Mouse (Mus musculus): ENCODE measurements around the gene Il1rapl1. TPM values are rescaled to one million over a fixed set of nuclear protein-coding genes. Genes with fewer than 3 reads are reported as not detected.
A peak's percentile ranks its signal among the peaks of the same experiment; 100 is the strongest.

The Il1rapl1 gene
- polyA plus RNA-seq, 1 experiment from 2014 or later: 0.18 TPM

DNA sequence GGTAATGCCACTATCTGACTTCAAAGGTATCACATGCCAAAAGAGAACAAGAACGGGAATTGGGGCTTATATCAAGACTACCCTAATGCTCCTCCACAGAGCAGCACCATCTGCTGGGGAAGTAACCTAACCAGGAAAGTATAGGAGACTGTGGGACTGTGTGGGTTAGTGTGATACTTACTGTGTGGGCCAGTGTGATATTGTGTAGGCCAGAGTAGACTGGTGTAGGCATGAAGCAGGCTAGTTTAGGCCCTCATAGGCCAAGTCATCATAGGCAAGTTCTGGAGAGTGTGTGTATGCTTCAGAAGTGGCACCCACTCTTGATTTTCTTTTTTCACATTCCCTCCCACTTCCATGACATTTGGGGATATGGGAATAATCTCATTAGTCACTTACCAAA, 76.5 kb downstream of the Il1rapl1 start:
- H3K36me3 ChIP-seq (ENCODE audit: insufficient read depth): no peaks in the 10 kb centered on the region
- 42% methylated on average over 1 of the region's 1 CpGs for WGBS
- ATAC-seq (ENCODE audit: insufficient read depth): no peak
- no peaks in the 10 kb centered on the region for H3K9me3 ChIP-seq (ENCODE audit: low read depth, low read length)
- TF ChIP-seq CTCF (IDR thresholded peaks at IDR 0.05; ENCODE audit: low read depth): no peak
- no peak overlapping the region for H3K9ac ChIP-seq
- H3K27ac ChIP-seq (ENCODE audit: low read depth): no peak overlapping the region
- H3K4me3 ChIP-seq (ENCODE audit: low read depth, low read length): no peak overlapping the region
- no peak overlapping the region for H3K4me2 ChIP-seq
- no peak for DNase-seq
- H3K27me3 ChIP-seq (ENCODE audit: insufficient read depth, low read length): no peaks in the 10 kb centered on the region
- no peaks in the 10 kb centered on the region for H3K4me1 ChIP-seq (ENCODE audit: insufficient read depth)

- no peak overlapping the region for H3K27ac ChIP-seq (ENCODE audit: low read depth)
- H3K4me3 ChIP-seq (ENCODE audit: low read depth, low read length): no peak overlapping the region
- no peak overlapping the region for H3K4me2 ChIP-seq
- H3K4me1 ChIP-seq (ENCODE audit: insufficient read depth): no peaks in the 10 kb centered on the region
- no peaks in the 10 kb centered on the region for H3K27me3 ChIP-seq (ENCODE audit: insufficient read depth, low read length)
- H3K36me3 ChIP-seq (ENCODE audit: insufficient read depth): no peaks in the 10 kb centered on the region
- no peaks in the 10 kb centered on the region for H3K9me3 ChIP-seq (ENCODE audit: low read depth, low read length)
- no peak overlapping the region for H3K9ac ChIP-seq
- WGBS: 61% methylated on average over 1 of the region's 1 CpGs
- no peak for TF ChIP-seq CTCF (IDR thresholded peaks at IDR 0.05; ENCODE audit: low read depth)
- ATAC-seq (ENCODE audit: insufficient read depth) (no peak), DNase-seq (no peak)
Measured at GRCm38 (mm10) chrX:87897172-87897571, 218.3 kb downstream of the Il1rapl1 start.

- H3K4me2 ChIP-seq: no peak overlapping the region
- no peak overlapping the region for H3K4me3 ChIP-seq (ENCODE audit: low read depth, low read length)
- H3K36me3 ChIP-seq (ENCODE audit: insufficient read depth): no peaks in the 10 kb centered on the region
Measured at GRCm38 (mm10) chrX:87891916-87892315, 223.5 kb downstream of the Il1rapl1 start.

GRCm38 (mm10) chrX:87854107-87854506, 261.3 kb downstream of the Il1rapl1 start:
- Histone ChIP-seq H3K4me3 (ENCODE audit: low read depth, low read length) (no peak overlapping the region), H3K27ac (ENCODE audit: low read depth) (no peak overlapping the region), H3K4me2 (no peak overlapping the region), H3K9me3 (ENCODE audit: low read depth, low read length) (no peaks in the 10 kb centered on the region), H3K9ac (no peak overlapping the region), H3K4me1 (ENCODE audit: insufficient read depth) (no peaks in the 10 kb centered on the region), H3K36me3 (ENCODE audit: insufficient read depth) (no peaks in the 10 kb centered on the region), H3K27me3 (ENCODE audit: insufficient read depth, low read length) (no peaks in the 10 kb centered on the region)
- DNase-seq (peak; percentile 6), ATAC-seq (ENCODE audit: insufficient read depth) (no peak)
- WGBS: 62% methylated on average over 2 of the region's 2 CpGs
- no peak for TF ChIP-seq CTCF (IDR thresholded peaks at IDR 0.05; ENCODE audit: low read depth)

More at GRCm38 (mm10) chrX:87891916-87892315, 223.5 kb downstream of the Il1rapl1 start:
- Histone ChIP-seq H3K9ac (no peak overlapping the region), H3K27me3 (ENCODE audit: insufficient read depth, low read length) (no peaks in the 10 kb centered on the region), H3K4me1 (ENCODE audit: insufficient read depth) (no peaks in the 10 kb centered on the region), H3K9me3 (ENCODE audit: low read depth, low read length) (no peaks in the 10 kb centered on the region), H3K27ac (ENCODE audit: low read depth) (no peak overlapping the region)
- DNase-seq (no peak), ATAC-seq (ENCODE audit: insufficient read depth) (no peak)
- no peak for TF ChIP-seq CTCF (IDR thresholded peaks at IDR 0.05; ENCODE audit: low read depth)

DNA sequence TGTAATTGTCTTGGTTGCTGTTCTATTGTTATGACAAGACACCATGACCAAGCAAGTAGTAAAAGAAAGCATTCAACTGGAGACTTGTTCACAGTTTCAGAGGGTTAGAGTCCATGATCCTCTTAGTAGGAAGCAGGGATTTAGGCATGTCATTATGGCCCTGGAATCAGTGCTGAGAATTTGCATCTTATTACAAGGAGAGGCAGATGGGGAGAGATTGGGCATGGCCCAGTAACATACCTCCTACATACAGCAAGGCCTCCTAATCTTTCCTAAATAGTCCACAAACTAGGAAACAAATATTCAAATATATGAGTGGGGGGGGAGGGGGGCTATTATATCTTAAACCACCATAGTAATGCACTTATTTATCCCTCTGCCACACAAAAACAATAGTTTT, 301.6 kb downstream of the Il1rapl1 start:
- H3K4me3 ChIP-seq (ENCODE audit: low read depth, low read length): no peak overlapping the region
- no peaks in the 10 kb centered on the region for H3K27me3 ChIP-seq (ENCODE audit: insufficient read depth, low read length)
- TF ChIP-seq CTCF (IDR thresholded peaks at IDR 0.05; ENCODE audit: low read depth): no peak
- no peak overlapping the region for H3K9ac ChIP-seq
- no peak overlapping the region for H3K27ac ChIP-seq (ENCODE audit: low read depth)
- no peaks in the 10 kb centered on the region for H3K4me1 ChIP-seq (ENCODE audit: insufficient read depth)
- ATAC-seq (ENCODE audit: insufficient read depth): no peak
- no peak for DNase-seq
- no peak overlapping the region for H3K4me2 ChIP-seq
- H3K9me3 ChIP-seq (ENCODE audit: low read depth, low read length): no peaks in the 10 kb centered on the region
- H3K36me3 ChIP-seq (ENCODE audit: insufficient read depth): no peaks in the 10 kb centered on the region

DNA sequence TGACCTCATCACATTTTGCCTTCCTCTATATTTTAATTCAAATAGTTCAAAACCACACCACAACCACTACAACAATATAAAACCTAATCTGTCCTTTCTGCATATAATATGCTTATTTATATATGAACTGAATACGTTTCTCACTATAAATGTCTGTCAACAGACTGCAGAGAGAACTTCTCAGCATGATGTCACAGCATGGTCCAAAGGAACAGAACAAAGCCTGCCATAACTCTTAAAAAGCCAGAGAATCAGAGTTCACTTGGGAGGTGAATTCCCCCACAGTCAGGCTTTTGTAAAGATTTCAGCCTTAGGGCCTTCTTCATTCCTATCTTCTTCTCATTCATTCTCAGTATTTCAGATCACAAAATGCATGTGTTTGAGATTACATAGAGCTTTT, 307.7 kb downstream of the Il1rapl1 start:
- no peak overlapping the region for H3K4me2 ChIP-seq
- WGBS: 53% methylated on average over 1 of the region's 1 CpGs
- no peaks in the 10 kb centered on the region for H3K27me3 ChIP-seq (ENCODE audit: insufficient read depth, low read length)
- no peak overlapping the region for H3K9ac ChIP-seq
- H3K9me3 ChIP-seq (ENCODE audit: low read depth, low read length): no peaks in the 10 kb centered on the region
- H3K27ac ChIP-seq (ENCODE audit: low read depth): no peak overlapping the region
- no peak for TF ChIP-seq CTCF (IDR thresholded peaks at IDR 0.05; ENCODE audit: low read depth)
- no peaks in the 10 kb centered on the region for H3K4me1 ChIP-seq (ENCODE audit: insufficient read depth)
- no peaks in the 10 kb centered on the region for H3K36me3 ChIP-seq (ENCODE audit: insufficient read depth)
- no peak overlapping the region for H3K4me3 ChIP-seq (ENCODE audit: low read depth, low read length)
- ATAC-seq (ENCODE audit: insufficient read depth) (no peak), DNase-seq (no peak)

GRCm38 (mm10) chrX:87793011-87793410, 322.4 kb downstream of the Il1rapl1 start:
- ATAC-seq (ENCODE audit: insufficient read depth) (no peak), DNase-seq (no peak)
- H3K27me3 ChIP-seq (ENCODE audit: insufficient read depth, low read length): no peaks in the 10 kb centered on the region
- no peaks in the 10 kb centered on the region for H3K36me3 ChIP-seq (ENCODE audit: insufficient read depth)
- H3K27ac ChIP-seq (ENCODE audit: low read depth): no peak overlapping the region
- H3K4me1 ChIP-seq (ENCODE audit: insufficient read depth): no peaks in the 10 kb centered on the region
- no peak for TF ChIP-seq CTCF (IDR thresholded peaks at IDR 0.05; ENCODE audit: low read depth)
- H3K9me3 ChIP-seq (ENCODE audit: low read depth, low read length): no peaks in the 10 kb centered on the region
- H3K4me3 ChIP-seq (ENCODE audit: low read depth, low read length): no peak overlapping the region
- no peak overlapping the region for H3K9ac ChIP-seq
- no peak overlapping the region for H3K4me2 ChIP-seq

DNA sequence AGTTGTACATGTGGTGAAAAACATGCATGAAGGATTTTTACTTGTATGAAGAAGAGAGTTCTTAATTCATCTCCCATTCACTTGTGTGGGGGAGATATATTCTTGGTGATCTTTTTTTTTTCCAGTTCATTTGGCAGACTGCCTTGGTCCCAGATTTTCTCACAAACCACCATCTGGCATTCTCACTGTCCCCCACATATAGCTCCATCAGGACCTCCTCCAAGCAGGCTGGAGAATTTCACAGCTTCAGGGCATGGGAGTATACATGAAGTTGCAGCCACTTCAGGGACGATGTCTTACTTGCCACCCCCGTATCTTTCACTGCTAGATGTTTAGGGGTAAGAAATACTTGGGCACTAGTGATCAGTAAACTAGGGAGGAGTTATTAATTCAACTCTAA, 404.9 kb downstream of the Il1rapl1 start:
- no peak for TF ChIP-seq CTCF (IDR thresholded peaks at IDR 0.05; ENCODE audit: low read depth)
- H3K4me1 ChIP-seq (ENCODE audit: insufficient read depth): no peaks in the 10 kb centered on the region
- no peak for ATAC-seq (ENCODE audit: insufficient read depth)
- no peaks in the 10 kb centered on the region for H3K27me3 ChIP-seq (ENCODE audit: insufficient read depth, low read length)
- H3K4me2 ChIP-seq: no peak overlapping the region
- H3K27ac ChIP-seq (ENCODE audit: low read depth): no peak overlapping the region
- H3K9me3 ChIP-seq (ENCODE audit: low read depth, low read length): no peaks in the 10 kb centered on the region
- no peaks in the 10 kb centered on the region for H3K36me3 ChIP-seq (ENCODE audit: insufficient read depth)
- H3K9ac ChIP-seq: no peak overlapping the region
- 38% methylated on average over 2 of the region's 2 CpGs for WGBS
- peak; percentile 57 for DNase-seq
- no peak overlapping the region for H3K4me3 ChIP-seq (ENCODE audit: low read depth, low read length)

All from lung, embryonic 14.5 days (tissue).